Mouse (Mus musculus) liver, embryonic 15.5 days (tissue): ENCODE data around the gene Dnmt3a. TPM values are rescaled to one million over a fixed set of nuclear protein-coding genes. Genes with fewer than 3 reads are reported as not detected.

Experiments
- ATAC-seq: fragments of 200-750 bp; cut with Nextera tagmentation; 2 replicates; pipeline ENCODE4 v1.8.0; 2017; ENCODE audit warnings: moderate number of reproducible peaks, mild to moderate bottlenecking, moderate library complexity; ENCODE audit not compliant: insufficient read depth
- H3K27ac ChIP-seq: fragments of 300-500 bp; sonication (generic); replicated peaks from 2 replicates; pipeline ENCODE4 v1.5.1; 2015; ENCODE audit warnings: mild to moderate bottlenecking, inconsistent platforms
- H3K27me3 ChIP-seq: fragments of 300-500 bp; sonication (generic); 2 replicates; pipeline ENCODE4 v1.6.1; 2015; ENCODE audit warnings: mild to moderate bottlenecking, inconsistent platforms
- H3K36me3 ChIP-seq: fragments of 300-500 bp; sonication (generic); replicated peaks from 2 replicates; pipeline ENCODE4 v1.6.1; 2015; ENCODE audit warnings: moderate library complexity, mild to moderate bottlenecking, inconsistent platforms
- H3K4me1 ChIP-seq: fragments of 300-500 bp; sonication (generic); replicated peaks from 2 replicates; pipeline ENCODE4 v1.6.1; 2015; ENCODE audit warnings: inconsistent platforms
- H3K4me2 ChIP-seq: fragments of 300-500 bp; sonication (generic); 2 replicates; pipeline ENCODE4 v1.6.1; 2015; ENCODE audit warnings: moderate library complexity, mild to moderate bottlenecking, inconsistent platforms
- H3K4me3 ChIP-seq: fragments of 300-500 bp; sonication (generic); replicated peaks from 2 replicates; pipeline ENCODE4 v1.5.1; 2015; ENCODE audit warnings: mild to moderate bottlenecking, inconsistent platforms
- H3K9ac ChIP-seq: fragments of 300-500 bp; sonication (generic); 2 replicates; pipeline ENCODE4 v1.6.1; 2015; ENCODE audit warnings: moderate library complexity, mild to moderate bottlenecking, inconsistent platforms
- H3K9me3 ChIP-seq: fragments of 300-500 bp; sonication (generic); replicated peaks from 2 replicates; pipeline ENCODE4 v1.6.1; 2016; ENCODE audit warnings: inconsistent platforms
- WGBS: fragments of 180-500 bp; shearing (Covaris S2); methylation state at CpG from one replicate; pipeline ENCODE4 v1.1.7; 2015; ENCODE audit warnings: mixed read lengths; ENCODE audit not compliant: insufficient replicate concordance; 5-methylcytosine and 5-hydroxymethylcytosine counted together
- polyA plus RNA-seq: library from polyadenylated mRNA; unstranded; fragments of >200 nt; fragmentation: Nextera tagmentation; extraction: Ambion mirVana; gene quantifications from 2 replicates; pipeline ENCODE4 v1.2.1, GENCODE M21; 2015

The Dnmt3a gene
- polyA plus RNA-seq, 1 experiment from 2014 or later, result 21.8 TPM

- no peaks in the 10 kb centered on the region for H3K36me3 ChIP-seq
- H3K4me3 ChIP-seq, result peak overlapping the region; percentile 56
- no peak overlapping the region for H3K9ac ChIP-seq
- H3K4me2 ChIP-seq, result peak overlapping the region; percentile 81
- no peaks in the 10 kb centered on the region for H3K9me3 ChIP-seq
- H3K27me3 ChIP-seq, result peaks cover 3% of the 10 kb centered on the region; the same call in 1 of the 2 replicates
- no peak overlapping the region for H3K27ac ChIP-seq
- ATAC-seq, result no peak
- WGBS, result 42% methylated on average over 4 of the region's 4 CpGs
- peaks cover 13% of the 10 kb centered on the region for H3K4me1 ChIP-seq
Observed at GRCm38 (mm10) chr12:3960553-3960952, 154.7 kb downstream of the Dnmt3a start.

Other genes with a start within 250 kb of the Dnmt3a start
- 21.5 and 25.5 TPM in 2 replicates for gene Dtnb, start 233.6 kb upstream of the Dnmt3a start, polyA plus RNA-seq
- gene Pomc, start 148.9 kb downstream of the Dnmt3a start, polyA plus RNA-seq, result 0.26 and 0.31 TPM in 2 replicates
- gene Efr3b, start 232.9 kb downstream of the Dnmt3a start, polyA plus RNA-seq, result 0.09 and 0.13 TPM in 2 replicates